Mouse (Mus musculus) heart, postnatal 10 days (tissue): ENCODE measurements around the gene Astn2. TPM values are rescaled to one million over a fixed set of nuclear protein-coding genes. Genes with fewer than 3 reads are reported as not detected.

Experiments used
- DNase-seq, 2 experiments: peaks; one replicate each; pipeline ENCODE4 v3.0.0; 2021
- intact Hi-C: fragments of 180-260 bp; cut with DNase I; formaldehyde crosslinking; loops from one replicate; pipeline ENCODE4 v1.15.1; 2025
- total RNA-seq, 2 experiments: library from RNA; stranded (reverse); gene quantifications; 2 replicates each; pipeline ENCODE4 v1.2.3; 2021

Gene Astn2
- total RNA-seq, 2 experiments from 2014 or later: 2.5 to 3.1 TPM

DNA sequence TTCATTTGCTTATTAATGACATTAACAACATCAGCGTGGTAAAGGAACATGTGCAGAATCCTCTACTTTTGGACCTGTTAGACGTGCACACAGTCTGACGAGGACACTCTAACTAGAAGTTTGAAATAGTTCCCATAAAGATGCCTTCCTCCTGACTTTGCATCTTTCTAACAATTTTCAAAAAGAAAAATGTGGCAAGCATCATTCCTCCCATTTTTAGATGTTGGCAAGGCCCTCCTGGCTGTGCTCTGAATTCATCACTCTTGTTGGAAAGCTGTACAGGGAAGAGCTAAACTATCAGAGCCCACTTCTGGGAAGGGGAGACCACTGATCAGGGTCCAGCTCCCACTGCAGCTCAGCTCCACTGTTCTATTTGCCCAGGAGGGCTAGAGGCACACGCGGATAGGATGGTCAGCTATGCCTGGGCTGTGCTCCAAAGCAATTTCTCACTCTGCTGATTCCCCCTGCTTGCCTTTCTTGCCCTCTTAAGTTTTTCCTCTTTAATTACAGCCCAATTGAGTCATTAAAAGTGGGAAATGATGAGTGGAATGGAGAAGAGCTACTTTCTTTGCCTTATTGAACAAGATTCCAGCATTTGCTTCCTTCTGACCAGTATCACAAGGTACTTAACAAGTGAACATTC is 630.9 kb downstream of the Astn2 start:
- DNase-seq: no peak
- intact Hi-C loops: loop anchor here (1.0 kb wide), 1 partner anchor 12 kb away; no protein-coding TSS in a partner anchor

DNA sequence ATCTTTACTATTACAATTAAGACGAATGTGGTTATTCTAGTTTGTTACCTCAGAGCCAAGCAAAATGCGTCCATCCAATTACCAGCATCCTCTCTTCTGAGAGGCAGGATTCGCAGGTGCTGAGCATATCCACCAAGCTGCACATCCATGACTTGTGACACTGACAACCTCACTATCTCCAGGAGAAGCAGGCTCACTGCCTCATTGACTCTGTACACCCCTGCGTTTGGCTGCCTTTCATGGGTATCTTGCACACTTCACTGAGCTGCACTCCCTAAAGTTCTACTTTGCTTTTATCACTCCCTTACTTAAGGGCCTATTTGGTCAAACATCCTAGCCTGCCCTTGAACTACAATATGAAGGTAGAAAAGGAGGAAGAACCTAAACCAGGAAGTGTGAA is 633.5 kb downstream of the Astn2 start:
- DNase-seq: no peak
- intact Hi-C loops: no loop called here

DNA sequence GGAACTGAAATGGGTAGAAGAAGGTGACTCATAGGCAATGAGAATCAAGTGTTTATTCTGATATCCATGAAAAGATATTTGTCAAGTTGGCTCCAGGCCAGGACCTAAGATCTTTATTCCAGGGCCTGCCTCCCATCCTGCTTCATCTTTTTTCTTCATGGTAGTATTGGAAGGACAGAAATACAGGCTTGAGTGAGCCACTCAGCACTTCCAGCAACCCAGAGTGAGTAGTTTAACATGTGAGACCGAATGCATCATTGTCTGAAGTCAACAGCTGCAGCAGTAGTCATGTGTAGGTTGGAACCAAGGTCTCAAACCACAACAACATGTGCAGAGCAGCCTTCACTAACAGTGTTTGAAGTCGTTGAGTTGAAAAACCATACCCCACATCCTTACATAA is 636.5 kb downstream of the Astn2 start:
- intact Hi-C loops: no loop called here
- no peak for DNase-seq

DNA sequence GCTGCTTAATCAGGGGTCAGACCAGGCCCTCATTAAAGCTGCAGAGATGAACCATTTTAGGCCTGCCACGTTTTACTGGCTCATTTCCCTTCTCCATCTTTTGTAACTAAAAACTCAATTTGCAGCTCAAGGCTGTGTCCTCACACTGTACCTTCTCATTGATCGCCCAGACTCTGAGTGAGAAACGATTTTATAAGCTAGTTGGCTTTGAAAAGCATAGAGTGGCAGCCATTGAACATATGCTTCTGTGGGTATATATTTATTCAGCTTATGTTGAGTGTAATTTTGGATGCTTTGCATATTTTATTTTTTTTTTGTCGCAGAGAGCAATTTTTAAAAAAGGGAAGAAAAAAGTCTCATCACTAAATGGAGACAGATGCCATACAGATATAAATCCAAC is 637.0 kb downstream of the Astn2 start:
- DNase-seq: no peak
- intact Hi-C loops: no loop called here

DNA sequence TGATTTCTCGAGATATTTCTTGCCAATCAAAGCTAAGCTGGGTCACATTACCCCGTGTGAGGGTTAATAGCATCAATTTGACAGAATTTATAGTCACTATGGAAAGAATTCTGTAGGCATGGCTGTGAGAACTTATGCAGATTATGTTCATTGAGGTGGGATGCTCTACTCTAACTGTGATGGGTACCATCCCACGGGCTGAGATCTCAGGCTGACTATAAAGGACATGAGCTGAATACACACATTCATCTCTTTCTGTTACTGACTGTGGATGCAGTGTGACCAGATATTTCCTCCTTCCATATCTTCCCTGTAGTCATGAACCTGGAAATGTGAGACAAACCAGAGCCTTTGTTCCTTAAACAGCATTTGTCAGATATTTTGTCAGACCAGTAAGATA is 639.1 kb downstream of the Astn2 start:
- intact Hi-C loops: no loop called here
- DNase-seq: no peak

DNA sequence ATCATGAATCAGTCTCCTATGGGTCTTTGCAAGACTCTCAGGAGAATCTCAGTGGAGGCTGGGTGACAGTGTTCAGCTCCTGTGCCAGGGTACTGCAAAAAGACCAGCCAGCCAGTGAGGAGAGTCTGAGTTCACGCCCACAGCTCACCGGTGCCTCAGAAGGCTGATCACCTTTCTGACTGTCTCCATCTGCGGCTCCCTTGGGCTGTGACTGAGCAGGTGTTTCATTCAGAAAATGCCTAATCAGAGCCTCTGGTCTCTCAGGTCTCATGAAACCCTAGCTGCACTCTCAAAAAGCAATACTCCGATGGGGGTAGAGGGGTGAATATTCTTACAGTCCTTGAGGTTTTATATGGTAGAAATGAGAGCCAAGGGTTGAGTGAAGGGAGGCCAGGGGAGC is 640.1 kb downstream of the Astn2 start:
- intact Hi-C loops: no loop called here
- no peak for DNase-seq

DNA sequence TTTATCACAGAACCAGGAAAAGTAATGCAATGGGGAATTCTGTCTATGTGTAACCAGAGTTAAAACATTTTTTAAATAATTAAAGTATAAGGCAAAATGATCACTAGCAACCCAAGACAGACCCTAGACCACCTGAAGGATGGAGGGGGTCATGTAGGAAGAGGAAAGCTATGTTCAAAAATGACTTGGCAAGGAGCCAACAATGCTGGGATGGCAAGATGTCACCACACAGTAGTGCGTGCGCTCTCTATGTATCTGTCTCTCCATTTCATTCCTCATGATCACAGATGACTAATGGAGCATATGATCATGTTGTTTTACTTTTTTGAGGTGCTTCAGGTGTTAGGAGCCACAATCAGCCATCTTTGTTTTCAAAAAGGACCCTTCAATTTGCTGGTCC is 640.6 kb downstream of the Astn2 start:
- no peak for DNase-seq
- intact Hi-C loops: no loop called here

DNA sequence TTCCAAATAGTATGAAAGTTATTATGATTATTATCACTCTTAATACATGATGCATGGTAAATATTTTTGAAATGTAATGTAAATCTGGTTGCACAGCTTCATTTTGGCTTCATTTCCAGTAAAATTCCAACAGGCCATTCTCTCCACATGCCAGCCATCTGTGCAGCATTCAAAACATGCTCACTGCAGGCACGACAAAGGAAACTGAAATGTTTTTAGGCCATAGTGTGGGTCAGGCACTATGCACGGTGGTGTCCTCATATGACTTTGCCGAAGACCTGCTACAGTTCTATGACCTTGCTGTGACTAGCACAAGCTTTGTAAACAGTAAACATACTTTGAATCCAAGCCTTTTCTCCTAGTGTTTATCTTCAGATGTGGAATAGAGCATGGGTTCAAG is 642.3 kb downstream of the Astn2 start:
- intact Hi-C loops: no loop called here
- no peak for DNase-seq

DNA sequence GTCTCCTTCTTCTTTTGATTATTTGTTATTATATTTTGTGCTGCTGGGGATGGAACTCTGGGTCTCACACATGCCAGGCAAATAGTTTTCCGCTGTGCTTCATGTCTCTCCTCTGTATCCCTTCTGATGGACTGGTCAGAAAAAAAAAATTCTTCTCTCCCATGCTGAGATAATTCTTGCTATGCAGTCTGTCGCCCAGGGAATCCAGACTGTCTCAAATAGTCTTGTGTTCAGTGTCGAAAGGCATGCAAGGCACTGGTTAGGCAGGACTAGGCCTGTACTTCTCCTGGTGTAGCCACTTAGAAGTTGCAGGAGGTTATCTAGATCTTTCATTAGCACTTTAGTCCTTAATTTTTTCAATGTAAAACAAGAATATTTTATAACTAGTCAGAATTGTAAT is 642.8 kb downstream of the Astn2 start:
- DNase-seq: no peak
- intact Hi-C loops: no loop called here

DNA sequence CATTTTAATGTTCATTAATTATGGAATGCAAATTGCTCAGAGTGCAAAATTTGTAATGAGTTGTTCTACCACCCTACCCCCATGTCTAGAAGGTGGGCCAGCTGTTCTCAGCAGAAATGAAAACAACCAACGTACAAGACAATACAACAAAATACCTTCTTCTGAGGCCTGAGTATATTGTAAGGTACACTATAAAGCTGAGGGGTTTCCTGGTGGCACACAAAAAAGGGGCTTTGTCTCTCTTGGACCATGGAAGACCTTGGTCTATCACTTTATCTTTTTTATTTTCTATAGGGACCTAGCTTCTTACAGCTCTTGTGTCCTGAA is 645.6 kb downstream of the Astn2 start:
- DNase-seq: no peak
- intact Hi-C loops: no loop called here

DNA sequence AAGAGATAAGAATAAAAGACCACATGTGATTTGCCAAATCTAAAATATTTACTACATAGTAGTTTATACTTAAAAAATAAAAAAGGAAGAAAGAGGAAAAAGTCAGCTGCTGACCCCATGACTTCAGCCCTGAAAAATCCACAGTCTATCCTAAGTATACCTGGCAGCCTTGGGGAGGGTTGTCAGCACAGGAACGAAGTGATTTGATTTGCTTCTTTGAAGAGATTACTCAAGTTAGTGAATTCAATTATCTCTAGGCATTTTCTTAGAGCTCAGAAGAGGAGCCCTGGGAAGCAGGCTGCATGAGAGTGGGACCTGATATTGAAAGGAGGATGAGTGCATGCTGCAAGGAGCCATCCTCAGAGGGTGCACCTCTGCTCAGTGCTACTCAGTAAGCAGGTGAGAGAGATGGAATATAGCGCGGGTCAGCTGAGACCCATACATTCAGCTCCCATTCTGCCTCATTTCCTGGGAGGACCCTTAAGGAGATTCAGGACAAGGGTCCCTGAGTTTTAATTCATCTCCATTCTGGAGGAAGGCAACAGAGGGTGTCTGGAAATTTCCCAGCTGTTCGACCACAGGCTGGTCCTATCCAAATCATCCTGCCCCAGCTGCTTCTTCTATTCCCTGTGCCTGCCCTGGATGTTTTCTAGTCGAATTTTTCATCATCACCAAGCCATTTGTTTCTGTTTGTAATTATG is 646.1 kb downstream of the Astn2 start:
- intact Hi-C loops: no loop called here
- no peak for DNase-seq

DNA sequence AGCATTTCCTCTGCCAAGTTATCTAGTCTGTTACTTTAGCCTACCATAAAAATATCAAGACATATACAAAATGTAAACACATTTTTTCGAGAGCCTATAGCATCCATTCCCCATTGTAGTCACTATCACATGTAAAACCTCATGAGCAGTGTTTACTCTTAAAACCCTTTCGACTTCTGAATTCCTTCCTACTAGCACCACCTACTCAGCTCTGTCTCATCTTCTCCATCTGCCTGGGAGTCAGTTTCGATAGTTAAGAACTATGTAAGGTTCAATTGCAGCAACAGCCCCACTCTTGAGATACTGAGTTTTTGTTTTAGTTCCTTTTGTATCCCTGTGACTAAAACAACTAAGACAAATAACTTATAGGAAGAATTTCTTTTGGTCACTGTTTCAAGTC is 651.5 kb downstream of the Astn2 start:
- DNase-seq: no peak
- intact Hi-C loops: no loop called here

DNA sequence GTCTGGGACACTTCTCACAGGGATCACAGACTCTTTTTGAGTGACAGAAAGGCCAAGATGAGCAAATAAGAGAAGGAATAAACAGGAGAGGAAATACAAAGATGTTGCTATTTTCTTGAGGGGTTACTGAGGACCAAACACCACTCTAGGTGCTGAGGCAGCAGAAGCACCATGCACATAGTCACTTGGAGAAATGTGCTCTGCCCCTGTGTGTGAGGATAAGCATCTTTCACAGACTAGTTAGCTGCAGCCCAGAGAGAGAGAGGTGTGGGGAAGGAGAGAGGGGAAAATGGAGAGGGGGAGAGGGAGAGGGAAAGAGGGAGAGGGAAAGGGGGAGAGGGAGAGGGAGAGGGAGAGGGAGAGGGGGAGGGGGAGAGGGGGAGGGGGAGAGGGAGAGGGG is 659.6 kb downstream of the Astn2 start:
- DNase-seq: no peak
- intact Hi-C loops: no loop called here

DNA sequence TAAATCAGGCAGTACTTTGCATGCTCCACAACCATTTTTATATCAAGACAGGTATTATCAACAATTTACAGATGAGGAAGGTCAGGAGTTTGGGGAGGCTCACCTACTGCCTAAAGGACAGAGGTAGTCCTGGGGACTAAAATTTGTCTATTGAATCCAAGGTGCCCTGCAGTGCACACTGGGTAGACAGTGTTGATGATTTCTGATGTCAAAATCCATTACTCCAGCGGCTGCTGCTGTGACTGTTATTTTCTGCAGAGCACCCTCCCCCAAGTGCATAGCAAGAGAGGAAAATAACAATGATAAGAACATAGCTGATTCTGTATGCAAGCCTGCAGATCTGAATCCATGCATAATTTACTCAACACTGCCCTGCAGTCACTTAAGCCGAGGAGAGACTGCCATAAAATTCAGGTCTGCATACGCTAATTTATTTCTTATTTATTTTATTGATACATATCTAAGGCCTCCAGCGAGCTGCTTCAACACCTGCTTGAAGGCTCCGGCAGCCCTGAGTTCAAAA is 660.3 kb downstream of the Astn2 start:
- intact Hi-C loops: no loop called here
- no peak for DNase-seq

DNA sequence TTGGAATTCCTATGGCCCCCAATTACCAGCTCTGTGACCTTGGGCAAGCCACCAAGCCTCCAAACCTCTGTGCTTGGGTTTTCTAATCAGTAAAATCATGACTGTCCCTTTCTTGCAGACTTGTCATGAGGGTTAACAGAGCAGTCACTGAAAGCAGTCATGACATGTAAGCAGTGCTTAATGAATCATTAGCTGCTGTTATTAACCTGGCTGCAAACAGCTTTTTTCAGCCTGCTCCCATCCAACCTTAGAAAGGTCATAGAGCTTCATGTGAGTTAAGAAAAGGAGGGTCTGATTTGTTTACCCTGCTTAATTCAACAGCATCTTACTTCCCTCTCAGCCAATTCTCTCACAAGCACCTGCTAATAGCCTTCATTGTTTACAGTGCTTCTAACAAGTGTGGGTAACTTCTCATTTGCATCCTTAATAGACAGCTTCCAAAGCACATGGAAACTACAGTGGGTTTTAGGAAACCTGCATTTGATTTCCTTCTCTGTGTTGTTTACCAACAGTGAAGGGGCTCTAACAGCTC is 661.2 kb downstream of the Astn2 start:
- DNase-seq: no peak
- intact Hi-C loops: no loop called here

DNA sequence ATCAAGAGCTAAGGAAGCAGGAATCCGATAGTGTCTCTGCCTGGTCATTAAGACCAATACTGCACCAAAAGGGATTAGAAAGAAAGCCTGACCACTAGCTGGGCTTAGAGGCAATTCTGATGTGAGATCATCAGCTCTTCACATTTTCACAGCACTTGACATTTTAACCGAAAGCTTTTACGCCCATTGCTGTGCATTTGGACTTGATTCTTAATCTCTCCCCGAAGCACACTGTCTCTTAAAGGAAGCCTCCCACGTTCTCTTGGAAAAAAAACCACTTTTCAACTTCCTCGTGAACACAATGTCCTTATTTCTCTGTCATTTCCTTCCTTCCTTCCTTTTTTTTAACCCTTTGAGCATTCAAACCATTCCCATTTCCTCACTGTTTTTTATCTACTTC is 680.0 kb downstream of the Astn2 start:
- no peak for DNase-seq
- intact Hi-C loops: no loop called here

DNA sequence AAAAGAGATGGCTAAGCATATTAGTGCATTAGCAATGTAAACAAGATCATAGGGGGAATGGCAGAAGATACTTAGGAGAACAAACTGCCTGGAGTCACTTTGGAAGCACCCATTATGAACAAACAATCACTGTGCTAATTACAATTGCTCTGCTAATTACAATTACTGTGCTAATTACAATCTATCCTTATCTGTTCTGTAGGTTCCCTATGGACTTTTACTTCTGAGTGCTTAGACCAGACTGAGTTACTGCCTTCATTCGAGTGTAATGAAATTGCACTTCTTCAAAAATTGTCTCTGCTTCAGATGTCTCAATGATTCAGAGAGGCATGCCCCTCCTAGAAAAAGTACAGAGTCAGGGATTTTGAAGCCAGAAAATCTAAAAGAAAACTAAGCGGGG is 684.8 kb downstream of the Astn2 start:
- intact Hi-C loops: no loop called here
- DNase-seq: no peak

DNA sequence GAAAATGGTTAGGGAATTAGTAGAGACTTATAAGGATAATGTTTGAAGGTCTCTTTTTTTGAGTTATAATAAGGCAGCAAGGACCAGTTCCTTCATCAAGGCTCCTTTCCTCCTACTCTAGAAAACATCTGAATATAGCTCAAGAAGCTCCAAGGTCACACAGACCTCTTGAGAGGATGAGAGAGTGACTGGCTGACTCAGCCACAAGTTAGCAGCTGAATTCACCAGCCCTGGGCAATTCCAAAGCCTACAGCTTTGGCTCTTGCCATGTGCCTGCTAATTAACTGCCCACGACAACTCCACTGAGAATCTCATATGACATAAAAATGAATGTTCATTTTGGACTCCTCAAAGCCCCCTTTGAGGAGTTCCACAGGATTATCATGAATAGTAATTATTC is 686.5 kb downstream of the Astn2 start:
- intact Hi-C loops: no loop called here
- no peak for DNase-seq

DNA sequence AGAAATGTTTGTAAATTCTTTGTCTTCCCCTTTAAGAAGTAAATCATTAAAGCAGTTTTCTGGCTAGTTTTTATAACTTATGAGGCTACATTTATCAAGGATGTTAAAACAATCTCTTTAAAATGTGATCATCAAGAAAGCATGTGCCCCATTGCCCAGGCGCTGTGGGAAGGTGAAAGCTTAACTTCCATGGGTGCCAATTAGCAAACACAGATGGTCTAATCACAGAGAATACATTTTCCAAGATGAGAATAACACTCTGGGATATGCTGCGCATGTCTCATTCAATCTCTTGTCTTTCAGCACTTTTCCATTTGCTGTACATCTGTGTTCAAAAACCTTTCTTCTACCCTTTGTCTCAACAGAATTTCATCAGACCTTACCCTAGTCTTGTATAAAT is 688.3 kb downstream of the Astn2 start:
- intact Hi-C loops: no loop called here
- no peak for DNase-seq

DNA sequence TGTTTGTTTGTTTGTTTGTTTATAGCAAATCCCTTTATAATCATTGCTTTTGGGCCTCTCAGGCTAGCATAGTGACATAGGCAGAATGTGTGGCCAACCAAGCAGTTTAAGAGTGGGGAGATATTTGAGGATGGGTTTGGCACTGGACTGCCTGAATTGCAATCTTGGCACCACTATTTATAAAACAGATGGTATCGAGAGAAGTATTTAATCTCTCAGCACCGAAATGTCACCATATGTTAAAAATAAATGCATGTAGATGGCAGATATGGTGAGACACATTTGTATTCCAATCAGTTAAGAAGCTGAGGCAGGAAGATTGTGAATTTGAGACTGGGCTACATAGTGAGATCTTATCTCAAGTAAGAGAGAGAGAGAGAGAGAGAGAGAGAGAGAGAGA is 692.7 kb downstream of the Astn2 start:
- no peak for DNase-seq
- intact Hi-C loops: no loop called here

DNA sequence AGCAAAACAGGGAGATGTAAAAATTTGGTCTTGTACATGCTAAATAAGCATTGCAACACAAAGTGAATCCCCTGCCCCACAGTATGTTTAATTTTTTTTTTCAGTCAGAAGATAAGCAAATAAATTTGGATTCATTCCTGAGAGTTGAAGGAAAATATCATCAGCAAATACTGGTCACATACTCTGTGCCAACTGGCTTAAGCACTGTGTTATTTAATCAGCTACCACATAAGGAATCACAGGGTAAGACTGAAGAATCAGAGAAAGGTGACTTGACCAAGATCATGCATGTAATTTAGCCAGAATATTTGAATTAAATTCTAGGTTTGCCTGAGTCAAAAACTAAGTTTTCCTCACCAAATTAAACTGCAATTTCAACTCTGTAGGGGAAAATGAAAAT is 693.8 kb downstream of the Astn2 start:
- intact Hi-C loops: no loop called here
- DNase-seq: no peak

DNA sequence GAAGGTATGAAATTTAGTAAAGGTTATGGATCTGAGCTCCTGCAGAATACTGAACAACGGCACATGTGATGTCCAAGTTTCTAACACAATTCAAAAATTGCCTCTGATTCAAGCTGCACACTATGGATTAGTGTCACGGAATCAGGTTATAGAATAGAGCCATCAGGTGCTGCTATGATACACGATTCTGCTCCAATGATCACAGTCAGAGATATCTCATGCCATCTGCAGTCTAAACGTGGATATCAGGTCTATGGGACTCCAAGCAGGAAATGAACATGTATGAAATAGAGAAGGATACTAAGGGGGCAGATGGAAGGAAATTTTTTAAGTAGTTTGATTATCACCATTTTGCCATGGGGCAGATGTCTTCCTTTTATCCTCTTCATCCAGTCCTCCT is 702.6 kb downstream of the Astn2 start:
- intact Hi-C loops: no loop called here
- DNase-seq: no peak
